Mouse (Mus musculus): Measurements from ENCODE around the gene Slc13a3. TPM values are rescaled to one million over a fixed set of nuclear protein-coding genes. Genes with fewer than 3 reads are reported as not detected.

The Slc13a3 gene
- polyA plus RNA-seq, 1 experiment from 2014 or later = 2.1 TPM

- ATAC-seq (ENCODE audit: low FRiP score) = no peak
- WGBS = 67% methylated on average over 7 of the region's 7 CpGs
- no peak overlapping the region for H3K4me2 ChIP-seq
- no peaks in the 10 kb centered on the region for H3K4me1 ChIP-seq
- no peak overlapping the region for H3K9ac ChIP-seq
- H3K4me3 ChIP-seq (replicated peaks) = no peak overlapping the region
- no peaks in the 10 kb centered on the region for H3K27me3 ChIP-seq
- H3K9me3 ChIP-seq = no peaks in the 10 kb centered on the region
- H3K36me3 ChIP-seq (replicated peaks) = no peaks in the 10 kb centered on the region
- H3K27ac ChIP-seq = no peak overlapping the region
Measured at GRCm38 (mm10) chr2:165428694-165429093, 44.3 kb downstream of the Slc13a3 start.

- H3K4me1 ChIP-seq = peaks cover 46% of the 10 kb centered on the region
- H3K36me3 ChIP-seq (replicated peaks) = no peaks in the 10 kb centered on the region
- no peaks in the 10 kb centered on the region for H3K9me3 ChIP-seq
- H3K27ac ChIP-seq = peak overlapping the region; percentile 81
- H3K4me2 ChIP-seq = peak overlapping the region; percentile 10; the same call in 1 of the 2 replicates
- no peak for ATAC-seq (ENCODE audit: low FRiP score)
- H3K27me3 ChIP-seq = no peaks in the 10 kb centered on the region
- WGBS = 46% methylated on average over 2 of the region's 2 CpGs
- no peak overlapping the region for H3K9ac ChIP-seq
- H3K4me3 ChIP-seq (replicated peaks) = no peak overlapping the region
Measured at GRCm38 (mm10) chr2:165420195-165420594, 52.8 kb downstream of the Slc13a3 start.

- WGBS = 61% methylated on average over 4 of the region's 4 CpGs
Measured at GRCm38 (mm10) chr2:165419670-165420111, 53.3 kb downstream of the Slc13a3 start.

GRCm38 (mm10) chr2:165418577-165418976 is 54.5 kb downstream of the Slc13a3 start:
- WGBS = 92% methylated on average over 2 of the region's 2 CpGs
- no peaks in the 10 kb centered on the region for H3K36me3 ChIP-seq (replicated peaks)
- peaks cover 61% of the 10 kb centered on the region for H3K4me1 ChIP-seq

More at GRCm38 (mm10) chr2:165419670-165420111, 53.3 kb downstream of the Slc13a3 start:
- Histone ChIP-seq H3K4me3 (replicated peaks) (no peak overlapping the region), H3K9ac (no peak overlapping the region), H3K36me3 (replicated peaks) (no peaks in the 10 kb centered on the region), H3K4me1 (peaks cover 51% of the 10 kb centered on the region), H3K4me2 (peak overlapping the region; percentile 10; the same call in 1 of the 2 replicates), H3K27me3 (no peaks in the 10 kb centered on the region), H3K27ac (peak overlapping the region; percentile 81), H3K9me3 (no peaks in the 10 kb centered on the region)
- ATAC-seq (ENCODE audit: low FRiP score) = no peak

GRCm38 (mm10) chr2:165417291-165417690 is 55.7 kb downstream of the Slc13a3 start:
- WGBS = 46% methylated on average over 7 of the region's 7 CpGs
- H3K4me2 ChIP-seq = no peak overlapping the region

More at GRCm38 (mm10) chr2:165418577-165418976, 54.5 kb downstream of the Slc13a3 start:
- Histone ChIP-seq H3K9ac (no peak overlapping the region), H3K9me3 (no peaks in the 10 kb centered on the region), H3K4me2 (no peak overlapping the region), H3K4me3 (replicated peaks) (no peak overlapping the region), H3K27ac (no peak overlapping the region), H3K27me3 (no peaks in the 10 kb centered on the region)
- ATAC-seq (ENCODE audit: low FRiP score) = no peak

GRCm38 (mm10) chr2:165415795-165416194 is 57.2 kb downstream of the Slc13a3 start:
- Histone ChIP-seq H3K4me2 (no peak overlapping the region), H3K4me3 (replicated peaks) (no peak overlapping the region), H3K9me3 (no peaks in the 10 kb centered on the region), H3K27ac (peak overlapping the region; percentile 74; the same call in 1 of the 2 replicates), H3K4me1 (peaks cover 60% of the 10 kb centered on the region), H3K9ac (no peak overlapping the region), H3K27me3 (no peaks in the 10 kb centered on the region), H3K36me3 (replicated peaks) (no peaks in the 10 kb centered on the region)
- ATAC-seq (ENCODE audit: low FRiP score) = no peak
- 48% methylated on average over 6 of the region's 6 CpGs for WGBS

More at GRCm38 (mm10) chr2:165417291-165417690, 55.7 kb downstream of the Slc13a3 start:
- H3K9ac ChIP-seq = no peak overlapping the region
- peak overlapping the region; percentile 74 for H3K27ac ChIP-seq
- H3K9me3 ChIP-seq = no peaks in the 10 kb centered on the region
- no peak overlapping the region for H3K4me3 ChIP-seq (replicated peaks)
- H3K36me3 ChIP-seq (replicated peaks) = no peaks in the 10 kb centered on the region
- peaks cover 61% of the 10 kb centered on the region for H3K4me1 ChIP-seq
- 0 out of 2 replicates have a peak, but pooled peaks have one; percentile 15 for ATAC-seq (ENCODE audit: low FRiP score)
- no peaks in the 10 kb centered on the region for H3K27me3 ChIP-seq

GRCm38 (mm10) chr2:165415141-165415721 is 57.8 kb downstream of the Slc13a3 start:
- Histone ChIP-seq H3K27ac (peak overlapping the region; percentile 74), H3K4me3 (replicated peaks) (no peak overlapping the region), H3K36me3 (replicated peaks) (no peaks in the 10 kb centered on the region), H3K9me3 (no peaks in the 10 kb centered on the region), H3K9ac (no peak overlapping the region), H3K4me2 (no peak overlapping the region), H3K27me3 (no peaks in the 10 kb centered on the region), H3K4me1 (peaks cover 54% of the 10 kb centered on the region)
- WGBS = 35% methylated on average over 11 of the region's 11 CpGs
- ATAC-seq (ENCODE audit: low FRiP score) = no peak

- no peak overlapping the region for H3K4me3 ChIP-seq (replicated peaks)
- H3K4me1 ChIP-seq = peaks cover 45% of the 10 kb centered on the region
- WGBS = 80% methylated on average over 5 of the region's 5 CpGs
- ATAC-seq (ENCODE audit: low FRiP score) = no peak
- peaks cover 1% of the 10 kb centered on the region; the same call in 1 of the 2 replicates for H3K27me3 ChIP-seq
- no peak overlapping the region for H3K4me2 ChIP-seq
- no peak overlapping the region for H3K9ac ChIP-seq
- no peaks in the 10 kb centered on the region for H3K9me3 ChIP-seq
- H3K36me3 ChIP-seq (replicated peaks) = no peaks in the 10 kb centered on the region
- H3K27ac ChIP-seq = peak overlapping the region; percentile 74
Measured at GRCm38 (mm10) chr2:165414321-165414720, 58.7 kb downstream of the Slc13a3 start.

GRCm38 (mm10) chr2:165413884-165414283 is 59.1 kb downstream of the Slc13a3 start:
- no peak overlapping the region for H3K4me2 ChIP-seq
- no peak for ATAC-seq (ENCODE audit: low FRiP score)
- no peak overlapping the region for H3K9ac ChIP-seq
- 0 out of 2 replicates have a peak overlapping the region, but pooled peaks have one; percentile 74 for H3K27ac ChIP-seq
- no peaks in the 10 kb centered on the region for H3K9me3 ChIP-seq
- no peaks in the 10 kb centered on the region for H3K36me3 ChIP-seq (replicated peaks)
- H3K27me3 ChIP-seq = peaks cover 4% of the 10 kb centered on the region; the same call in 1 of the 2 replicates
- 52% methylated on average over 3 of the region's 3 CpGs for WGBS
- no peak overlapping the region for H3K4me3 ChIP-seq (replicated peaks)
- peaks cover 41% of the 10 kb centered on the region for H3K4me1 ChIP-seq

GRCm38 (mm10) chr2:165407700-165408301 is 65.2 kb downstream of the Slc13a3 start:
- H3K4me3 ChIP-seq (replicated peaks) = no peak overlapping the region
- H3K9me3 ChIP-seq = no peaks in the 10 kb centered on the region
- no peaks in the 10 kb centered on the region for H3K36me3 ChIP-seq (replicated peaks)
- H3K9ac ChIP-seq = no peak overlapping the region
- ATAC-seq (ENCODE audit: low FRiP score) = no peak
- no peak overlapping the region for H3K27ac ChIP-seq
- H3K4me2 ChIP-seq = no peak overlapping the region
- H3K27me3 ChIP-seq = peaks cover 4% of the 10 kb centered on the region; the same call in 1 of the 2 replicates
- no peaks in the 10 kb centered on the region for H3K4me1 ChIP-seq
- 45% methylated on average over 10 of the region's 10 CpGs for WGBS

- Histone ChIP-seq H3K36me3 (replicated peaks) (no peaks in the 10 kb centered on the region), H3K9ac (no peak overlapping the region), H3K4me3 (replicated peaks) (no peak overlapping the region), H3K27ac (no peak overlapping the region), H3K27me3 (peaks cover 4% of the 10 kb centered on the region; the same call in 1 of the 2 replicates), H3K4me1 (no peaks in the 10 kb centered on the region), H3K9me3 (no peaks in the 10 kb centered on the region), H3K4me2 (no peak overlapping the region)
- 66% methylated on average over 6 of the region's 6 CpGs for WGBS
- ATAC-seq (ENCODE audit: low FRiP score) = no peak
Measured at GRCm38 (mm10) chr2:165405351-165405750, 67.7 kb downstream of the Slc13a3 start.

- Histone ChIP-seq H3K9ac (no peak overlapping the region), H3K9me3 (no peaks in the 10 kb centered on the region), H3K4me3 (replicated peaks) (no peak overlapping the region), H3K4me1 (no peaks in the 10 kb centered on the region), H3K27me3 (peaks cover 4% of the 10 kb centered on the region; the same call in 1 of the 2 replicates), H3K27ac (no peak overlapping the region), H3K36me3 (replicated peaks) (no peaks in the 10 kb centered on the region), H3K4me2 (no peak overlapping the region)
- ATAC-seq (ENCODE audit: low FRiP score) = no peak
- WGBS = 80% methylated on average over 9 of the region's 9 CpGs
Measured at GRCm38 (mm10) chr2:165404951-165405350, 68.1 kb downstream of the Slc13a3 start.
